In the genomic region with DNA sequence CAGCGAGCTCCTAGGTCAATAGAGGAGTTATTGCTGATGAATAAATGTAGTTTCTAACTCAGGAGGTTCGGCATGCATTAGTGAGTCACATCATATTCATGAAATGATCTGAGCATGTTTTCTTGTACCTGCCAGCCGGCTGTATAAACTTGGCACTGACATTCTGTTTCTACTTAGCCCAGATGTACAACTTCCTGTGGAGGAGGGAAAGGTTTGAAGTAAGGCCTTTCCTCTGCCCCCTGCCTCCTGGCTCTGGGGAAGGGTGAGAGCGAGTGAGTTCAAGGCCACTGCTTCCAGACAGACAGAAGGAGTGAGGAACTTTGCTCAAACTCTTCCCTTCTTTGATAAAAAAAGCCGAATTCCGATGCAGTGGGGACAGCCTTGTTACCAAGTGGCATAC, we compare ENCODE assay signal across 16 mouse cellular contexts. TPM values are rescaled to one million over a fixed set of nuclear protein-coding genes. Genes with fewer than 3 reads are reported as not detected.
DNase-seq lines count a peak whose midpoint lies in the region; ATAC-seq and TF ChIP-seq lines count a peak whose summit lies in the region.
"Had no signal": no experiment of that assay in that cellular context is flagged by ENCODE, and none has a peak within 500 bp of the region (broad histone marks: within the 10 kb centered on the region; RNA-seq: fewer than 3 reads in every experiment).

No protein-coding gene starts in this region.

- no peak overlapping the region for H3K4me2 ChIP-seq in embryonic facial prominence, embryonic 11.5 days (ENCODE audit: low read depth, low read length)
- no peak overlapping the region for H3K4me2 ChIP-seq in limb, embryonic 14.5 days (replicated peaks; ENCODE audit: low read depth, low read length, severe bottlenecking)

- no peaks in the 10 kb centered on the region for H3K27me3 ChIP-seq in embryonic facial prominence, embryonic 11.5 days (ENCODE audit: control insufficient read depth, insufficient read depth, low read length)
- H3K27me3 ChIP-seq in limb, embryonic 14.5 days (ENCODE audit: control insufficient read depth, insufficient read depth, low read length), result no peaks in the 10 kb centered on the region

- peak; percentile 34 for DNase-seq in ovary, adult 18-20 months (ENCODE audit: low spot score)
- DNase-seq in ovary, postnatal 36 days (ENCODE audit: low spot score), result no peak
- DNase-seq in embryonic facial prominence, embryonic 11.5 days (ENCODE audit: low spot score), result peak; percentile 63
- no peak for DNase-seq in limb, embryonic 14.5 days (ENCODE audit: low spot score)
- DNase-seq in thymus, postnatal 4 days, result peak; percentile 25
- DNase-seq in yolk sac, embryonic 10.5 days (ENCODE audit: low spot score), result no peak
- no peak for DNase-seq in gastrocnemius, postnatal 4 days (ENCODE audit: low spot score in 2 of 2)
- DNase-seq: cerebellum, postnatal 10 days; kidney, adult 8-10 months; liver; lung, postnatal 36 days; spleen, adult 18-20 months had no signal

- H3K4me3 ChIP-seq in embryonic facial prominence, embryonic 11.5 days (ENCODE audit: low read depth, low read length), result no peak overlapping the region
- H3K4me3 ChIP-seq in limb, embryonic 14.5 days (replicated peaks; ENCODE audit: low read length), result no peak overlapping the region

- no peak for ATAC-seq in embryonic facial prominence, embryonic 11.5 days (replicated peaks; ENCODE audit: insufficient number of reproducible peaks, low FRiP score, low TSS enrichment, low read depth)
- no peak for ATAC-seq in limb, embryonic 14.5 days (ENCODE audit: low FRiP score, low read depth)

- peak overlapping the region; percentile 65; the same call in 1 of the 2 replicates for H3K27ac ChIP-seq in embryonic facial prominence, embryonic 11.5 days (replicated peaks; ENCODE audit: low read depth, low read length)
- peak overlapping the region; percentile 59; the same call in 1 of the 2 replicates for H3K27ac ChIP-seq in limb, embryonic 14.5 days (replicated peaks; ENCODE audit: low read depth, low read length)

- 0 out of 2 replicates have a peak, but pooled peaks cover 5% of the 10 kb centered on the region for H3K4me1 ChIP-seq in embryonic facial prominence, embryonic 11.5 days (ENCODE audit: control insufficient read depth, insufficient read depth, low read length)
- H3K4me1 ChIP-seq in limb, embryonic 14.5 days (ENCODE audit: control insufficient read depth, insufficient read depth, low read length), result peaks cover 40% of the 10 kb centered on the region

- no peak overlapping the region for H3K9ac ChIP-seq in embryonic facial prominence, embryonic 11.5 days (replicated peaks; ENCODE audit: low read length)
- H3K9ac ChIP-seq in limb, embryonic 14.5 days (ENCODE audit: low read depth, low read length, severe bottlenecking), result no peak overlapping the region

- no peak for TF ChIP-seq POLR2A in limb, embryonic 14.5 days (IDR thresholded peaks at IDR 0.05; ENCODE audit: borderline replicate concordance, extremely low read depth, insufficient read depth, insufficient read length)

- 50% methylated on average over 6 of the region's 6 CpGs for WGBS in embryonic facial prominence, embryonic 11.5 days
- WGBS in limb, embryonic 14.5 days, result 38% methylated on average over 6 of the region's 6 CpGs

- H3K36me3 ChIP-seq in embryonic facial prominence, embryonic 11.5 days (replicated peaks; ENCODE audit: control insufficient read depth, insufficient read depth, low read depth, low read length), result no peaks in the 10 kb centered on the region
- no peaks in the 10 kb centered on the region for H3K36me3 ChIP-seq in limb, embryonic 14.5 days (ENCODE audit: control insufficient read depth, insufficient read depth, low read length)
- H3K36me3 ChIP-seq: G1E had no signal

- no peaks in the 10 kb centered on the region for H3K9me3 ChIP-seq in embryonic facial prominence, embryonic 11.5 days (replicated peaks; ENCODE audit: control insufficient read depth, low read length)
- H3K9me3 ChIP-seq in limb, embryonic 14.5 days (ENCODE audit: control insufficient read depth, low read length), result no peaks in the 10 kb centered on the region
- H3K9me3 ChIP-seq: G1E had no signal

RNA-seq across cellular contexts. Expression of gene Anapc15-ps, which starts 39.0 kb away (rescaled TPM):
- not detected in 2 replicates for polyA plus RNA-seq in embryonic facial prominence, embryonic 11.5 days (2014; fragmentation: Nextera tagmentation; extraction: Ambion mirVana)
- polyA plus RNA-seq in limb, embryonic 14.5 days (2012; rRNA removed), result 0.31 TPM in 1 of 2 replicates, not detected in the other
- polyA plus RNA-seq in limb, embryonic 14.5 days (2014; fragmentation: Nextera tagmentation; extraction: Ambion mirVana), result not detected in 2 replicates
- total RNA-seq in gastrocnemius, postnatal 4 days (2021), result not detected
- total RNA-seq: heart, adult 8-10 months; hematopoietic stem cell, adult 5-6 weeks; layer of hippocampus, adult 8-10 months had no signal
- polyA plus RNA-seq: G1E had no signal

Comparison
In these comparisons a context has a peak if more than half of its experiments do, and no peak if none do; other contexts are left out.
1. DNase-seq: peak in ovary, adult 18-20 months (single experiment), embryonic facial prominence, embryonic 11.5 days (single experiment) and thymus, postnatal 4 days (single experiment); none in ovary, postnatal 36 days (single experiment), limb, embryonic 14.5 days (single experiment), yolk sac, embryonic 10.5 days (single experiment) and gastrocnemius, postnatal 4 days (0 of 2).